Mouse (Mus musculus) ES-E14 (cell line): ENCODE data around the gene Gpr152.

Experiments used
- CHD2 ChIP-seq: IDR thresholded peaks from 2 replicates; pipeline ENCODE4 v1.6.1; 2014; ENCODE audit warnings: mild to moderate bottlenecking, low read depth, low read length, inconsistent platforms
- ZC3H11A ChIP-seq: IDR thresholded peaks from 2 replicates; pipeline ENCODE4 v1.6.1; 2012; ENCODE audit warnings: low read depth, mild to moderate bottlenecking, inconsistent platforms, low read length, borderline replicate concordance
- ZNF384 ChIP-seq: IDR thresholded peaks from 2 replicates; pipeline ENCODE4 v1.6.1; 2012; ENCODE audit warnings: low read depth, low read length, inconsistent platforms

DNA sequence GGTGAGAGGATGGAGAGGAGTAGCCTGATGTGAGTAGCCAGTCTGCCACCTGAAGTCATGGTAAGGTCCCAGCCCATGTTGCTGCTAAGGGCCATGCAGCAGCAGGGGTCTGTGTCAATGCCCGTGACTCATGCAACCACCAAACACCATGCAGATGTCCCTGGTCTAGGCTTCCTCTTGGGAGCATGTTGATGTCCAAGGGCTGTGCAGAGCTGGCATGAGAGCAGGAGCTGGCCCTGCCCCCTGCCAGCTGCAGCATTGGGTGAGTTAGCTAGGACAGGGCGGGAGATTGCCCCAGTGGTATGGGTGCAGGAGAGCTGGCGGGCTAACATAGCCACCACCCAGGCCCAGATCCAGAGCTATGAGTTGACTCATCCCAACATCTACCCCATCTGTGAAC lies 49.1 kb upstream of the Gpr152 start:
- TF ChIP-seq ZC3H11A = no peak
- TF ChIP-seq CHD2 = no peak
- TF ChIP-seq ZNF384 = no peak
